Mouse (Mus musculus): ENCODE results near the gene Rin1. TPM values are rescaled to one million over a fixed set of nuclear protein-coding genes. Genes with fewer than 3 reads are reported as not detected.

Rin1 gene
- polyA plus RNA-seq, 1 experiment from 2014 or later = 1.3 TPM

DNA sequence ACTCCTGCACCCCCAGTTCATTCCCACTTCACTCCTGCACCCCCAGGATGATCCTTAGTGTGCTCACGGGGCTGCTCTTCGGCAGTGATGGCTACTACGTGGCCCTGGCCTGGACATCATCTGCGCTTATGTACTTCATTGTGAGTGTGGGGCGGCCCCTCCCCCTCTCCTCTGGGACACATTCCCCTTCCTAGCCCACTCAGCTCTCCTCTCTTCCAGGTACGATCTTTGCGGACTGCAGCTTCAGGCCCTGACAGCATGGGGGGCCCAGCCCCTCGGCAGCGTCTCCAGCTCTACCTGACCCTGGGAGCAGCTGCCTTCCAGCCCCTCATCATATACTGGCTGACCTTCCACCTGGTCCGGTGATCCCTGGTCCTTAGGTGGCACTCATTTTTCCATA, 41.8 kb downstream of the Rin1 start:
- no peak for DNase-seq (ENCODE audit: low spot score)
- Histone ChIP-seq H3K36me3 (ENCODE audit: control insufficient read depth, insufficient read depth, low read length) (peaks cover 10% of the 10 kb centered on the region), H3K9me3 (ENCODE audit: control insufficient read depth, low read length) (no peaks in the 10 kb centered on the region), H3K4me1 (ENCODE audit: control insufficient read depth, insufficient read depth, low read length) (peaks cover 35% of the 10 kb centered on the region), H3K9ac (ENCODE audit: low read length) (no peak overlapping the region), H3K4me2 (ENCODE audit: low read depth, severe bottlenecking) (no peak overlapping the region; the same call in 1 of the 2 replicates), H3K27ac (replicated peaks; ENCODE audit: low read depth, low read length) (no peak overlapping the region), H3K4me3 (ENCODE audit: low read depth, low read length) (no peak overlapping the region), H3K27me3 (ENCODE audit: control insufficient read depth, insufficient read depth, low read length) (no peaks in the 10 kb centered on the region)
- ATAC-seq (ENCODE audit: insufficient number of reproducible peaks, low FRiP score, low TSS enrichment, low read depth) = no peak
- WGBS = 92% methylated on average over 10 of the region's 10 CpGs

DNA sequence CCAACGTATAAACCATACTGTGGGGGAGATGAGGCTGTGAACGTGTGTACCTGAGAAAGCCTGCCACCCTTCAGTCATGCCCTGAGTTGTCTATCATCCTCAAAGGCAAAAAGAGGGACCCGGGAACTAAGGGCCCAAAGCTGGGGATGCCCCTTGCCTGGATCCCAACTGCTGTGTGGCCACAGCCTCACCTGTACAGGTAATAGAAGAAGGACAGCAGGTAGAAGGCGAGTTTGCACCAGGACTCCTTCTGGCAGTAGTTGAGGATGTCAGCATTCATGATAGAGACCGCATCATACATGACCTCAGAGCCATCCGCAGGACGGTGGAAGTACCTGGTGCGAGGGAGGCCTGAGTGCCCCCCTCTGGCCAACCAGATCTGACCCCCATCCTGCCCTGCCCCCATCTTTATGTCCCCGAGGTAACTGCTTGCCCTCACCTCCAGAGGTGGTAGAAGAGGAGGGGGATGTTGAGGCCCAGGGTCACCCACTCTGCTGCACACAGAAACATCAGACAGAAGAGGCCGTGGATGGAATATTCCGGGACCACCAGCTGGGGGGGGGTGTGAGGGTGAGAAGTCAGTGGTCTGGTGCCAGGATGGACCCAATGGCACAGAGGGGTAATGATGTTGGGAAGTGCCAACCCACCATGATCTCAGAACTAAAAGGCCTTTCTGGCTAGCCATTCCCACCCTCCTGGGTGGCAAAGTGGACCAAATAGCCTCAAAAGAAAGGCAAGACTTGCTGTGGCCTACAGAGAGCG, 43.4 kb downstream of the Rin1 start:
- H3K27ac ChIP-seq (replicated peaks; ENCODE audit: low read depth, low read length) = no peak overlapping the region
- peaks cover 10% of the 10 kb centered on the region for H3K36me3 ChIP-seq (ENCODE audit: control insufficient read depth, insufficient read depth, low read length)
- DNase-seq (ENCODE audit: low spot score) = no peak
- no peak overlapping the region for H3K4me3 ChIP-seq (ENCODE audit: low read depth, low read length)
- H3K9me3 ChIP-seq (ENCODE audit: control insufficient read depth, low read length) = no peaks in the 10 kb centered on the region
- no peaks in the 10 kb centered on the region for H3K27me3 ChIP-seq (ENCODE audit: control insufficient read depth, insufficient read depth, low read length)
- peaks cover 40% of the 10 kb centered on the region for H3K4me1 ChIP-seq (ENCODE audit: control insufficient read depth, insufficient read depth, low read length)
- no peak overlapping the region for H3K9ac ChIP-seq (ENCODE audit: low read length)
- no peak for ATAC-seq (ENCODE audit: insufficient number of reproducible peaks, low FRiP score, low TSS enrichment, low read depth)
- H3K4me2 ChIP-seq (ENCODE audit: low read depth, severe bottlenecking) = no peak overlapping the region
- 73% methylated on average over 12 of the region's 12 CpGs for WGBS

DNA sequence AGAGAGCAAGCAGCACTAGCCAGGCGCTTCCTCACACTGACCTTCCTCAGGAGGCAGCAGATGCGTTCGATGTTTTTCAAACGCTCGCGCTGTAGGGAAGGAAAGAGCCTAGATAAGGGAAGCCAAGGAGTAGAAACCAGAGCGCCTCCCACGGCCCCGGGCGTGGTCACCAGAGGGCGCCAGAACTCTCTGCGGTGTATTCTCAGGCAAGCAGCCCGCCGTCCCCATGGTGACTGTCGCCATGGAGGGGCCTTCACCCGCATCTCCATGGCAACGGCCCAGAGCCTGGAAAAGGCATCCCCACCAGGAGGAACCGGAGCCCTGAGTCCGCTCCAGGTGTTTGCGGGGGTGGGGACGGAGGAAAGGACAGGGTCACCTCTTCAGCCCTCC, 44.0 kb downstream of the Rin1 start:
- Histone ChIP-seq H3K27ac (replicated peaks; ENCODE audit: low read depth, low read length) (no peak overlapping the region), H3K4me3 (ENCODE audit: low read depth, low read length) (no peak overlapping the region), H3K9ac (ENCODE audit: low read length) (no peak overlapping the region), H3K9me3 (ENCODE audit: control insufficient read depth, low read length) (no peaks in the 10 kb centered on the region), H3K4me1 (ENCODE audit: control insufficient read depth, insufficient read depth, low read length) (peaks cover 40% of the 10 kb centered on the region), H3K36me3 (ENCODE audit: control insufficient read depth, insufficient read depth, low read length) (peaks cover 10% of the 10 kb centered on the region), H3K4me2 (ENCODE audit: low read depth, severe bottlenecking) (peak overlapping the region; percentile 3; the same call in 1 of the 2 replicates), H3K27me3 (ENCODE audit: control insufficient read depth, insufficient read depth, low read length) (no peaks in the 10 kb centered on the region)
- WGBS = under 1% methylated on average over 21 of the region's 21 CpGs
- DNase-seq (ENCODE audit: low spot score) (peak; percentile 99), ATAC-seq (ENCODE audit: insufficient number of reproducible peaks, low FRiP score, low TSS enrichment, low read depth) (peak; percentile 48; the same call in 1 of the 2 replicates)

DNA sequence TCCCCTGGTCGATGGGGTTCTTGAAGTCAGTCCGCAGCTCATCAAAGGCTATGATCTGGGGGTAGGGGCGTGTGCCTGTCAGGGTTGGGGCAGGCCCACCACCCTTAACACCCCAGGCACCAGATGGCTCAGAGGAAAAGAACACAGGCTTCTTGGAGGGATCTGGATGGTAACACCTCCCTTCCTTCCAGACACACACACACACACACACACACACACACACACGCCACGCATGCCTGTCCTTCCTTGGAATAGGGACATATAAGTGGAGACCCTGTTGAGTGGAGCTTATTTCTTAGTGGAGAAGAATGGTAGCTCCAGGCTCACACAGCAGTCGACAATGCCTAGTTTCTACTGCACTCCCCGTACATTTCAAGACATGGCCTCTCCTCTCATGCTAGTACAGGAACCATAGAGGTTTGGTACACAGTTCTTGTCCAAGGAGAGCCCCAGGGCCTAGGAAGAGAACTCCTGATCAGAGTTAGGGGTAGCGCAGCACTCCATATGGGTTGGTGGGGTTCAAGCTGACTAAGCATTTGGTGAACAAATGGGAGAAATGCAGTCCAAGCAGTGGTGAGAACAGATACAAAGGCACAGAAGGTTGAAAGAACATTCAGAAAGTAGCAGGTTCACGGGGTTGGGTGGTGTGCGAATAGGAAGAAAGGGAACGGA, 44.6 kb downstream of the Rin1 start:
- Histone ChIP-seq H3K9ac (ENCODE audit: low read length) (no peak overlapping the region), H3K27me3 (ENCODE audit: control insufficient read depth, insufficient read depth, low read length) (no peaks in the 10 kb centered on the region), H3K4me2 (ENCODE audit: low read depth, severe bottlenecking) (peak overlapping the region; percentile 3; the same call in 1 of the 2 replicates), H3K36me3 (ENCODE audit: control insufficient read depth, insufficient read depth, low read length) (peaks cover 15% of the 10 kb centered on the region), H3K4me3 (ENCODE audit: low read depth, low read length) (no peak overlapping the region), H3K27ac (replicated peaks; ENCODE audit: low read depth, low read length) (no peak overlapping the region), H3K4me1 (ENCODE audit: control insufficient read depth, insufficient read depth, low read length) (peaks cover 39% of the 10 kb centered on the region), H3K9me3 (ENCODE audit: control insufficient read depth, low read length) (no peaks in the 10 kb centered on the region)
- no peak for DNase-seq (ENCODE audit: low spot score)
- 47% methylated on average over 11 of the region's 11 CpGs for WGBS
- ATAC-seq (ENCODE audit: insufficient number of reproducible peaks, low FRiP score, low TSS enrichment, low read depth) = peak; percentile 13; the same call in 1 of the 2 replicates

DNA sequence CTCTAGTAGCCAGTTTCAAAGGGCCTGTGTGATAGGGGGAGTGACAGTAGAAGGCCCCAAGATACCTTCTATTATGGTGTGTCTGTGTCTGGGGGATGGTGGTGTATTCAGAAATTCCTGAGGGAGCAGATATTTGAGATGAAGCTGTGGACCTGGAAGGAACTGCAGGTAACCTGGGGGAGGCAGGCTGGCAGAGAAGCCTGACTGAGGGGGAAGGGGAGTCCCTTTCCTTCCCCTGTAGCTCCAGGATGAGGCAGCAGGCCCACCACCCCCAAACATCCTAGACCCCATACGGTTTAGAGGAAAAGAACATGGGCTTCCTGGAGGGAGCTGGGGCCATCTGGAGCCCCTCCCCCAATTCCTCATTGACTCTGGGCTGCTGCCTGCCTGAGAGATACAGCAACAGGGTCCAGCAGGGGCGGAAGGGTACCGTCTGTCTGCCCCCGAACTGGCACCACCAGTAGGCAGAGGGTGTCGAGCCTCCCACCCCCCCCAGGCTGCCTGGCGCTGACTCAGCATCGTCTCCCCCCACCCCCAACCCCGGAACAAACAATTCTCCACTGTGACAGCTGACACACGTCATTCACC, 45.7 kb downstream of the Rin1 start:
- no peak for ATAC-seq (ENCODE audit: insufficient number of reproducible peaks, low FRiP score, low TSS enrichment, low read depth)
- Histone ChIP-seq H3K4me1 (ENCODE audit: control insufficient read depth, insufficient read depth, low read length) (peaks cover 39% of the 10 kb centered on the region), H3K36me3 (ENCODE audit: control insufficient read depth, insufficient read depth, low read length) (peaks cover 18% of the 10 kb centered on the region), H3K4me3 (ENCODE audit: low read depth, low read length) (no peak overlapping the region), H3K9me3 (ENCODE audit: control insufficient read depth, low read length) (no peaks in the 10 kb centered on the region), H3K4me2 (ENCODE audit: low read depth, severe bottlenecking) (0 out of 2 replicates have a peak overlapping the region, but pooled peaks have one; percentile 0), H3K27ac (replicated peaks; ENCODE audit: low read depth, low read length) (no peak overlapping the region), H3K9ac (ENCODE audit: low read length) (no peak overlapping the region; the same call in 1 of the 2 replicates), H3K27me3 (ENCODE audit: control insufficient read depth, insufficient read depth, low read length) (no peaks in the 10 kb centered on the region)
- 19% methylated on average over 9 of the region's 9 CpGs for WGBS
- no peak for DNase-seq (ENCODE audit: low spot score)

DNA sequence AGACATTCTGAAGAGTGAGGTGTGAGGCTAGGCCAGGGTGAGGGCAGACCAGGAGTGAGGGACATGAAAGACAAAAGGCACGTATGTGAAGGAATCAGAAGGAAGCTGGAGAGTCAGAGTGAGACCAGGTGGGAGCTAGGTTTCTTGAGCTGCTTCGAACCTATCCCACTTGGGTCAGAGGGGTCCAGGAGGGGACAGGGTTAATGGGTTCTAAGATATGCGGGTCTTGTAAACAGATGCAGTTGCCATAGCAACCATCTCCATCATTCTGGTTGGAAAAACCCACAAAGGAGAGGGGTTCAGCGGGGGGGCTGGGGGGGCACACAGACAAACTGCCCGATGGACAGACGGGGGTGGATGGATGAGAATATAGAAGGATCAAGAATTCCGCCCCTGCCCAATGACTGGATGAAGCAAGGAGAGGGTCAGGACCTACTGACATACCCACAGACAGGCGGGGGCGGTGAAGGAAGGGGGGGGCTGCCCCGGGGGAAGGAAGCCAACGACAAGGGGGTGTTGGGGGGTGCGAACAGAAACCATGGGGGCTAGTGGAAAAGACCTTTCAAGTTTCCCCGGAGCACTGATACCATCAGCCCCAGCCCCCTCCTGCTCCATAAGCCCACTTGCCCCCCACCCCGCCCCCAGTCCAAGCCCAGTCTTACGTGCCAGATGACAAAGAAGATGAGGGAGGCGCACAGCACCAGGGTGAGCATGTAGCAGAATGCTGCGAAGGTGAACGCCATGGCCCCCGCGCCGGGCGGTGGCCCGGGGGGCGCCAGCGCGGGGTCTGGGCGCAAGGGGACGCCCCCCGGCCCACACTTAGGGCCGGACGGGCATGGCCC, 47.5 kb downstream of the Rin1 start:
- Histone ChIP-seq H3K27me3 (ENCODE audit: control insufficient read depth, insufficient read depth, low read length) (no peaks in the 10 kb centered on the region), H3K4me3 (ENCODE audit: low read depth, low read length) (peak overlapping the region; percentile 69), H3K27ac (replicated peaks; ENCODE audit: low read depth, low read length) (peak overlapping the region; percentile 6; the same call in 1 of the 2 replicates), H3K36me3 (ENCODE audit: control insufficient read depth, insufficient read depth, low read length) (peaks cover 21% of the 10 kb centered on the region), H3K4me1 (ENCODE audit: control insufficient read depth, insufficient read depth, low read length) (peaks cover 39% of the 10 kb centered on the region), H3K4me2 (ENCODE audit: low read depth, severe bottlenecking) (peak overlapping the region; percentile 98), H3K9me3 (ENCODE audit: control insufficient read depth, low read length) (no peaks in the 10 kb centered on the region), H3K9ac (ENCODE audit: low read length) (peak overlapping the region; percentile 88)
- 4% methylated on average over 30 of the region's 31 CpGs for WGBS
- DNase-seq (ENCODE audit: low spot score) (peak; percentile 44), ATAC-seq (ENCODE audit: insufficient number of reproducible peaks, low FRiP score, low TSS enrichment, low read depth) (no peak; the same call in 1 of the 2 replicates)

DNA sequence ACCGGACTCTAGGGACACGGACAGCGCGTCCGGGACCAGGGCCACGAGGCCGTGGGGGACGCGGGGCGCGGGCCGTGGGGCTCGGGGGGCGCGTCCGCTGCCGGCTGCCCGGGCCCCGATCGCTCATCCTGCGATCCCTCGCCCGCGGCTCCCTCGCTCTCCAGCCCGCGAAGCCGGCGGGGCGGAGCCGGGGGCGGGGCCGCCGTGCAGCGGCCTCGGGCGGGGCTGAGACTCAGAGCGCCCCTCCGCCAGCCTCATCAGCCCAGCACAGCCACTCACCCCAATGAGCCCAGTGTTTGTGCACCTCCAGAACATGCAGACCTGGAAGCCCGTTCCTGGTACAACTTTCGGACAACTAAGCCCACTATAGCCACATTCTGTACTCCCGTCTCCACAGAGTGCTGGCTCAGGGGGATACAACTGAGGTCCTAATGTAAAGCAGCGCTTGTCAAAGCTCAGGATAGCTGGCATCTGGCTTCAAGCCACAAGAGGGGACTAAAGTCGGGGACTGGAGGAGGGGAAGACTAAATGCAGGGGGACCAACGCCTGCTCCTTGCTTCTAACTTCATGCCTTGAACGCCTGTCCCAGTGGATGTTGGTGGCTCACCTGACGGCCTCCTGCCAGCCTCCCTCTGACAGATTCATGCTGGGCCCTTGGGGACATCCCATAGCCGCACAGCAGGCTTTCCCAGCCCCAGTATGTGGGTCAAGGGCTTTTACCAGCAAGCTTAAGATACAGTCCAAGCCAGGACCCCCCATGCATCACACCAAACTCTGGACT, 48.3 kb downstream of the Rin1 start, which contains the start of gene Cnih2:
Cnih2 (minus strand) TSS at position 159 of the 781 bp plus-strand sequence.
- DNase-seq (ENCODE audit: low spot score) (peak; percentile 81), ATAC-seq (ENCODE audit: insufficient number of reproducible peaks, low FRiP score, low TSS enrichment, low read depth) (no peak; the same call in 1 of the 2 replicates)
- peak within 1 kb of the TSS; percentile 69 for H3K4me3 ChIP-seq (ENCODE audit: low read depth, low read length)
- no peaks in the 10 kb centered on the region for H3K27me3 ChIP-seq (ENCODE audit: control insufficient read depth, insufficient read depth, low read length)
- peak within 1 kb of the TSS; percentile 98 for H3K4me2 ChIP-seq (ENCODE audit: low read depth, severe bottlenecking)
- H3K9ac ChIP-seq (ENCODE audit: low read length) = peak within 1 kb of the TSS; percentile 88
- peaks cover 21% of the 10 kb centered on the region for H3K36me3 ChIP-seq (ENCODE audit: control insufficient read depth, insufficient read depth, low read length)
- H3K4me1 ChIP-seq (ENCODE audit: control insufficient read depth, insufficient read depth, low read length) = peaks cover 39% of the 10 kb centered on the region
- H3K9me3 ChIP-seq (ENCODE audit: control insufficient read depth, low read length) = no peaks in the 10 kb centered on the region
- H3K27ac ChIP-seq (replicated peaks; ENCODE audit: low read depth, low read length) = peak within 1 kb of the TSS; percentile 30; the same call in 1 of the 2 replicates
- 3% methylated on average over 46 of the region's 48 CpGs for WGBS

Measured in limb, embryonic 11.5 days (tissue).